Mouse (Mus musculus) heart, adult 9 months (tissue): ENCODE data around the gene Ltv1.

Experiments
- DNase-seq, 2 experiments: peaks; one replicate each; pipeline ENCODE4 v3.0.0; 2022; ENCODE audit warnings: low spot score in 2 of 2

Gene Ltv1

DNA sequence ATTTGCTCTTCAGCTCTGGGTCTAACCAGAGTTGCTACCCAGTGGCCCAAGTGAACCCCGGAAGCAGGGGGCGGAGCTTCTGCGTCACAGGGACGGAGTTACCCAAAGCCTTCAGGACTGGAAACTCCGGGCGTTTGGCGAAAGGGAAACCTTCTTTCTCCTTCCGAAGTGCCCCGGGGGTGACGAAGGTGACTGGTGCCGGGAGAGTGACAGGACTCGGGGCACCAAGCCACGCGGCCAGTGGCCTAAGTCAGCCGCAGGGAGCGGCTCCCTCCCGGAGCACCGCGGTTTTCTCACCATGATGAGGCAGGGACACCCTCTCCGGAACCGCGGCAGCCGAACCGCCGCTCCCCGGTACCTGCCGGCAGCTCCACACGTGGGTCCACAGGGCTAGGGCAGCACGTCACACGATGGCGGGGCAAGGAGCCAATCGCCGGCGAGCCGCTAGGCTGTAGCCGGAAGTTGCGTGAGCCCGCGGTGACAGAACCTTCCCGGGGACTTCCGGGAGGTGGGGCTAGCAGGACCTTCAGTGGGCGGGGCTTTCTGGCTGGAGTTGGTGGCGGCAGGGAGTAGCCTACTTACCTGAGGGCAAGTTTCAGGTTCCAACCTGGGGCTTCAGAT is at the start of gene Ltv1:
Ltv1 (minus strand) TSS at position 438 of the 621 bp plus-strand sequence.
- peak; percentile 94 for DNase-seq

DNA sequence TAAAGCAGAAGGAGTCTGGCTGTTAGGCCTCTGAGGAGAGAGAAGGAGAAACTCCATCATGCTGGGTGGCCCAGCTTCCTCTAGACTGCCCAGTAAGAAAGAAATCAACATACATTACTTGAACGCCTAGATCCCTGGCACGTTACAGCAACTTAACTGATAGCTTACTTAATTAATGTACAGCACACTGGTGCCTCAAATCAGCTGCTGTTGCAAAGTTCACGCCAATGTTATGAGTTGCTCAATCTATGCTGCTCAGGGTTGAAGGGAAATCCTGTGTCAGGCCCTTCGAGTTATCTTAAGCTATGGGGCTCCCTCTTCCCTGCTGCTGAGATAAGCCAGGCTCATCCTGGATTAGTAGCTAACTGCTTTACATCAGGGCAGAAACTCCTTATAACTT is 47.5 kb upstream of the Ltv1 start:
- no peak for DNase-seq

DNA sequence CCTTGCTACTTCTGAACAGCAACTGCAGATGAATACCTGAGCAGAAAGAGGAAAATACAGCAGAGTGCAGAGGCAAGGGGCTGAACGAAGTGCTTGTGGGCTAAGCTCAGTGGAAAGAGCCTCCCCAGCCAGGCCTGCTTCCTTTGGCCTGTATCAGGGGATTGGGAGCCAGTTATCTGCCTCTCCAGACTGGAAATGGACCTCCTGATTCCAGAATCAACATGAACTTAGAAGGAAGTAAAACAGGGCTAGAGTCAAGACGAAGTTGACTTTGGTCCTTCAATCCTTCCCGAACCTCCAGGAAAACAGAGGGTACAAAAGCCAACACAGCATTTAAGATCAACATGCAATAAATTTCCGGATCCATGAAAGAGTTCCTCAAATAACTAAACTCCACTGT is 45.2 kb upstream of the Ltv1 start:
- peak; percentile 12 to 14 for DNase-seq

DNA sequence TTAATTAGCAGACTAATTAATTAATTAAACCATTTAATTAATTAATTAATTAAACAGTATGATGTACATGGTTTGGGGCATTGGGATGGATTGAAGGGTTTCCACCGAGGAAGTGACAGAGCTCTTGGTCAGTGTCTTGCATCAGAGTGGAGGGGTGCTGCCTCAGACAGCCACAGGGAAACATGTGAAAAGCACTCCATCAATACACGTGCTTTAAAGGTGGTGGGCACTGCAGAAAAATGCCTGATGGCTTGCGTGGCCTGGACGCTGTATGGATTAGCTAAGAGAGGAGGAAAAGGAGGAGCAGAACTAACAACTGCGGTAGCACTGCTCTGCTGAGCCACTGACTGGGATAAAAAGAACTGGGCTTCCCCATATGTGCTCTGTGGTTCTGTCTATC is 43.9 kb upstream of the Ltv1 start:
- DNase-seq, result no peak

DNA sequence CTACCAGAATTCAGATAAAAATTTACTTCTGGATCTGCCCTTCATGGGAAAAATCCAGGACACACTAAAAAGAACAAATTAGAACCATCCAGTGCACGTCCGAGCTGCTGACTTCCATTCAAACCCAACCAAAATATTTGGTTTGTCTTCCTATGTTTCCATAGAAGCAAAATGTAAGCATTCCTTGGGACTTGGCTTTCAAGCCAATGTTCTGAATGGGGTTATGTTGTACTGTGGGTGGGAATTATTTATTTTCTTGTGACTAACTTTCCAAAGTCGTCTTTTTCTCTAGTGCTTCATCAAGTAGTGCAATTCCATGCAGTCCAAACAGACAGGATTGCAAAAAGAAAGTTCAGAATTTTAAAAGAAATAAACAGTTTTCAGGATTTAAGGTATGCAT is 41.5 kb upstream of the Ltv1 start:
- DNase-seq, result no peak

DNA sequence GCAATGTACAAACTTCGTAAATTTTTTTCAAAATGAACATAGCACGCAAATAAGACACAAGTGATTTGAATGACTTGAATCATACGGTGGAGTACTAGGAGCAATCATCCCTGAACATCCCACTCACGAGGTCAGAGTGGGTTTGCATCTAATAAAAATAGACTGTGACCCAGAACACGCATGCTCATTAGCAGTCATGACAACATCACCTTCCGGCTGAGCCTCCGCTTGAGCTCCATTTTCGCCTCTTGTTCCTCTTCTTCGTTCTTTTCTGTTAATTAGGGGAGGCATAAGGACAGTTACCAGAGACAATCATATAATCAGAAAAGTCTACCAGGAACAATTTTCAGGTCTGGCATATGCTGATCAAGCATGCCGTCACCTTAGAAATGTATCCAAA is 41.0 kb upstream of the Ltv1 start:
- no peak for DNase-seq

DNA sequence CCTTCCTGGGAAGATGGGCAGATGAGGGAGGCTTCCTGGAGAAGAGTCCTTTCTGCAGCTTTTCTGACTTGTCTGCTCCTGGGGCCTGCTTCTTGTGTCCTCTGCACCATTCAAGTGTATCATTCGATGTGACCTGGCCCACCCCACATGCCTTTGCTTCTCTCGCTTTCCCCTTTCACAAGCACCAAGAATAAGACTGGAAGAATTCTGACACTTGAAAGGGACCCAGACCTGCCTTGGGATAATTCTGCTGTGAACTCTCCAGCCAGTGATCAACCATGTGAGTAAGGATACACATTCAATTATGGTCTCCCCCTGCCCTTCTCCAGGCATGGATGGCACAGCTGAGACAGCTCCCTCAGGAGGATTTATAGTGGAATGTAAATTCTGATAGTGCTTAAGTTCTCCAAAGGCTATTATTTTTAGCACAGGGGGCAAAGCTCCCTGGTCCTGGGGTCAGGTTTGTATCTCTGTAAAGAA is 40.2 kb upstream of the Ltv1 start:
- DNase-seq, result no peak

DNA sequence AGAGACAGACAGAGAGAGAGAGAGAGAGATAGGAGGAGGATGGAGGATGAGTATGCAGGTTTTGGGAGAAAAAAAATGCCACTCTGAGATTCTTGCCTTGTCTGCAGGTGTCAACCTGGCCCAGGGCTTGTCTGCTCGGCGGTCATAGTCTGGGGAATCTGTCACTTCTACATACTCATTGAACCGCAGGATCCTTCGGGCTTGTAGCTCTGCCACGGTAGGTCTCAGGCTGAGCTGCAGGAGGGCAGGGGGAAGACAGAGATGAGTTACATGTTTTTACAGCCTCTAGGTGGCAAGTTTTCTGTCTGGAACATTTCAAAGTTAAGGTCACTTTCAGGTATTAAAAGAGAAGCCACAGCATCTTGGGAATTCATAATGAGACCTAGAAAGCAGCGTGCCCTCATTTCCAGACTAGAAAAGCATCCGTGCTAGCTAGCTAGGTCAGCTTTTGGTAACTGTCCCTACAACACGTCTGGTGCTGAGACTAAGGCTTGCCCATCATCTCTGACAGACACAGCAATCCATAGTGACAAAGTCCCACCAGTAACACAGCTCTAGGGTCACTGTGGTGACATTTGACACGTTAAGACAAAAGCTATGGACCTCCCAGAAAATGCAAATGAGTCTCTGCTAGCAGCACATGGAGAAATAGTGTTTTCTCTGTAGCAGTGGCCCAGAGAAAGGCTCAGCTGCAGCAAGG is 39.6 kb upstream of the Ltv1 start:
- no peak for DNase-seq

DNA sequence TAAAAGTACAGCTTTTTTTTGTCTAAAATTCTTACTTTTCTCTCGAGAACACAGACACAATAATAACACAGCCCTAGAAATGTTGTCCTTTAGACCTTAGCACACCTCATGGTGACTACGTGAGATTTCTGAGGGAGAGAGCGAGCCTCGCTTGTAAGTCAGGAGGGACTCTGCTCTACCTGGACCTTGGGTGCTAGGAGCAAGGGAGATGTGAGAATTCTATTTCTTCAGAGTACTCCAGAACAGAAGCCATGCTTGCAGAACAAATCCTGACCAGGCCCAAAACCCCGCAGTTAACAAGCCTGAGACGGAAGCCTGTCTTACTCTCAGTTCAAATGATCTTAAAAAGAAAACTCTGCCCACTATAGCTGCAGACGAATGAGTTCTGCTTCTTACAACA is 37.7 kb upstream of the Ltv1 start:
- DNase-seq, result no peak

DNA sequence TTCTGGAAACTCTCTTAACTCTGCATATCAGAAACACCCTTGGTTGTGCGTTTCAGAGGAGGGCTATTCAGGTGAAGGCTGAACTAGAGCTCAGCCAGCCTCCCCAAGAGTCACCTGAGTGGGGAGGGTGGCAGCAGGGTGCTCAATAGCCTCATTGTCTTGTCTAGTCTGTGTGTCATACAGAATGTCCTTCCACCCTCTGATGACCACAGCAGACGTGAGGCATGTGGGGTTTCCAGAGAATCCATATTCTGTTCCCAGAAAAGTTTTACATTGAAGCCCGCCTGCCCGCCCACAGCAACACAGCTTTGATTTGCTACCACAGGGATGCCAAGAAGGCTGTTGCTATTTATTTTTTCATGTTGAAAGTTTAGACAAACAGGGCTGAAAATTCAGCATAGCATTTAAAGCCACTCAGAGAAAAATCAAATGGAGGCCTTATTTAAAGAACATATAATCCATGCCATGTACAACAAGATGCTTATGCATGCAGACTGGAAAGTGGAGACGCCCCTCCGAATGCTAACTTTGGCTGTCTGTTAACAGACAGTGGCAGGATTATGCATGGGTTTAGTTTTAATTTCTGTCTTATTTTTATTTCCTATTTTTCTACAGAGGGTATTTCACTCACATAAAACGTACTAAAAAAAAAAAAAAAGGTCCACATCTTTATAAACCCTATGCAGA is 32.6 kb upstream of the Ltv1 start:
- DNase-seq, result no peak

DNA sequence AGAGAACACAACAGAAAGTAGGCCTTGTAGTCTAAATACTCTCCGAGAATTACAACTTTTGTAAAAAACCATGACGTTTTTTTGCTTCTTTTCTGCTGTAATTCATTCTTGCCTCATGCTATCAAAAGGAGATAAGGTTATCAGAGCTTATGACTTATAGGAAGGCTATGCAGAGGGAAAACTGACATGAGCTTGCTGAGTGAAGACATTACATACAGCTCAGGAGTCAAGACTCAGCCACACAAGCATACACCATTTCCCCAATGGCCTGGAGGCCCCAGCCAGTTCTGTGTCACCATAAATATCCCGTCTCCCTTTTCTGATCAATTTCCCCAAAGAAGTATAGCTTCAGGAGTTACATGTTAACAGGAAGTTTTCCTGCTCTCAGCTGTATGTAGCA is 29.2 kb upstream of the Ltv1 start:
- DNase-seq, result no peak

DNA sequence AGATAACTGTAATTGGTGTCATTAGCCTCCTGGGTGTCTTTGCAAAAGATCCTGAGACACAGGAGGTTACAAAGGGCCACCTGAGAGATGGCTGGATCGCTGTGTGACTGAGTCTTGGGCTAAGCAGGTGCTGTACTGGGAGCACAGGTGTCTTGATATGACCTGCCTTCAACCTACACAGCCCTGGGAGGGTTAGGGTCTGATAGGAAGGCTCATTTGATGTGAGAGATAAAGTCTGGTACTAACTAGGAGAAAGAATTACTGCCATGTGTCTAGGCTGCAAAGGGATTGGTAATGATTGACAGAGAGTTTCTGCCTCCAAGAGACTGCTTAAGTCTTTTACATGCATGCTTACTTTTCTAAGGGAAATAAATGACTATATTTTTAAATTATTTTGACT is 27.1 kb upstream of the Ltv1 start:
- DNase-seq, result no peak

DNA sequence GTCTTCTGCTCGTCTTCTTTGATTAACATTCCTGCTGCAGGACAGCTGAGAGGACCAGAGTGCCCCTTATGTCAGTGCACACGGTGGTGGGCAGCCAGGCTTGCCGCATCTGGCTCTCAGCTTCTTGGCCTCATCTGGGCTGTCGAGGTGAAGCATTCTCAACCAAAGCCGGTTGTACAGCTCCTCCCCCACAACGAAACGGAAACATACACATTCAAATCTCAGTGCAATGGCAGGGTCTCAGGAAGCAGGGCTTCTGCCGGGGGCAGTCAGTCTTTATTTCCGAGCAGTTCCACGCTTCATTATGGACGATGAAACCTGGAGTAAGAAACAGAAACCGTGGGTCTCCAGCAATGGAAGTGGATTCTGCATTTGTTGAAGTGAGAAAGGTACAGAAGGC is 21.0 kb upstream of the Ltv1 start:
- no peak for DNase-seq

DNA sequence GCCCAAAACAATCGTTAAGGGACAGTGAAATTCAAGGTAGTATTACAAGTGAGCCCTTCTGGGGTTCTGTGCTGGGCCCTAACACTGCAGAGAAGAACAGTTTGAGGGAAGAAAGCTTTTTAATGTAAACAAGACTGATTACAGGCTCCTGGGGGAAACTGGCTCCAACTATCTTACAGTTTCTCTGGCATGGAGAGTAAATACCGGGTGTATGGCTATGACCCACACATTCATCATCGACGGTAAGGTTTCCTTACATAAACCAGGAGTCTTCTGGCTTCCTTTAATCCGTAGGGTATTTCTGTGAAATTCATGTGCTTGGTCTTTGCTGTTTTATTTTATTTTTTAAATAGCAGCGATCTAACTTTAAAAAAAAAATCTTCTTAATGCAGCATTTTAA is 19.9 kb upstream of the Ltv1 start:
- DNase-seq, result no peak

DNA sequence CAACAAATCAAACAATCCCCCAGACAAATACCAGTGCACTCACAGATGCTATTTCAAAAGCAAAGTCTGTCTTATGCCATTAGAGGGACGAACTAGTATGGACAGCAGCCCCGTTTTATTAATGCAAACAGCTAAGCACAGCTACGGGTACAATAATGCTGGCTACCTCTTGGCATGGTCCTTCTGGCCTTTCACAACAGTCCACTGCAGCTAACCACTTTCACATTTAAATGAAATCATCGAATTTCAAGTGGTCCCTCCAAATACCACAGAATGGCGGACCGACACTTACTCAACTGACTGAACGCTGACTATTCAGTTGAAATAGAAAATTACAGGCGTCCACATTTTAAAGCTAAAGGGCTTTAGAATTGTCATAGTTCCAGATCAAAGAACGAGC is 19.4 kb upstream of the Ltv1 start:
- no peak for DNase-seq

DNA sequence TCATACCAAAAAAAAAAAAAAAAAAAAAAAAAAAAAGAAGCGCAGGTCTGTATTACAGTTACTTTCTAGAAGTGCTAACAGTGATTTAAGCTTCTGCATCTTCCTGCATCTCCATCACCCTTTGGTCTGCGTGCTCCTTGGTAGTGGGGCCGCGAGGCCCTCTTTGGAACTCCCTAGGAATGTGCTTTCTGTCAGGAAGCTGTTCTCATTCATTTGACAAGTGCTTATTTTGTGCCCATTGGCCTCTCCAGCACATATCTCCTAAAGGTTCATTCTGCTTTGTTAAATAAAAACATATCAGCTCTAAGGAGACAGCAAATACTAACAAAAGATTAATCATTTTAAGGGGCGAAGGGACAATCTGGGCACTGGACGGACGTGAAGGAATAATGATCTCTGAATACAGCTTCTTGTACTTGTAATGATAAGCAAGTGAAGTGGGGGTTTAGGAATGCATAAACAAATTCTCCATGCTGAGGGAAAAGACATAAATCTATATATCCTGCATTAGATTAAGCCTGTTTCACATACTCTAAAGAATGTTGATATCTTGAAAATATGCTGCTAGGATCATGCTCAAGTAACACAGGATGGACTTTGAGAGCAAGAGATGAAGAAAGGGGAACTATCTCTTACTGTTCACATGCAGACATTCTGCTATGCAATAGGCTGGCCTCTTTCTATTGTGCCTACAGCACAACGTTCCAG is 17.1 kb upstream of the Ltv1 start:
- DNase-seq, result no peak

DNA sequence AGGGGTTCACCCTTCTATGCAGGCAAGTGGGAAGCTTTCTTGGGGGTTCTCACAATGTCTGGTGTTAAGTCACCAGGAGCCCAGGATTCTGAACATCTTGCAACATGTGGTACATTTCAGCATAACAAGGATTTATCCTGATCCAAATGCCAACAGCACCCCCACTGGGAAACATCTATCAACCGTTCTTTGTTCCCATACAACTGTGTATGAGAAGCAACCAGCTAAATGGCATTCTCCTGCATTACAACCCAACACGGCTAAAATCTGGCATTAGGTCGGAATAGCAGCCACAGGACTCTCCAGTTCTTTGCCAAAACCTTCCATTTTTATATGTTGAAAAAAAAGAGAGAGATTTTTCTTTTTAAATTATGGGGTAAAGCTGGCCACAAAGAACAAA is 16.5 kb upstream of the Ltv1 start:
- DNase-seq, result no peak

DNA sequence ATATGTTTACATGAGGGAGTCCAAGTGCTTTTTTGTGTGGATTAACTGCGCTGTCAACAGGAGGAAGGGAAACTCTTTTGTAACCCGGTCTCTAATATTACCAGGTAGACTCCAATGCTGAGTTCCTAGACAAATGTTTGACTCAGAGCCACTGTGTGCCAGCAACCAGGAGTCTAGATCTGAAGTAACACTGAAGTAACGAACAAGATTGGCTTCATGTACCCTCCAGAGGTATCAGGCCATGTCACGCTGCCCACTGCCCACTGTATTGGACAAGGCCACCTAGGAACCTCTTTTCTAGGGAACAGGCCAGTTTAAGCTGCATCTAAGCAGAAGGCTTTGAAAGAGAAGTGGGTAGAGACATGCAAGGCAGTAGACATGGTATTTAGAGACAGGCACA is 16.1 kb upstream of the Ltv1 start:
- DNase-seq, result no peak

DNA sequence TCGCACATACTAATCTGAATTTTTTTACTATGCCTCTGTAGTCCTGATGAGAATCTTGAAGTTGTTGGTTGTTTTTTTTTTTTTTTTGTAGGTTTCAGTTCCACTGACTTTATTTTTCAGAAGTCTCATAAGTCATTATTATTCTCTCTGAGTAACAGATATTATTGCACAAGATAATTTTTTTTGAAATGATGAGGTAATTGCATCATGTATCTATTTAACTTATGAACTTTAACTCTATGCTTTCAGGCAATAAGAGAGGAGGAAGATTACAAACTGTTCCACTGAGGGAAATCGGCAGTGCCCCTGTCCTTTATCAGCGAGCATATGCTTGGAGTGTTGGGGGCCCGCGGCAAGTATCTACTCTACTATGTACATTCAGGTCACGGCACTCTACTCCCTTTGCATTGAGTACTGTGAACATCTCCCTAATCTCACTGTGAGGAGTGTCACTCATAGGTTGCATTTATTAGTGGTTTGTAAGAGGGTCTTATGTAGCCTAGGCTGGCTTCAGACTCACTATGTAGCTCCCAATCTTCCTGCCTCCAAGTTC is 8.8 kb upstream of the Ltv1 start:
- DNase-seq, result no peak

DNA sequence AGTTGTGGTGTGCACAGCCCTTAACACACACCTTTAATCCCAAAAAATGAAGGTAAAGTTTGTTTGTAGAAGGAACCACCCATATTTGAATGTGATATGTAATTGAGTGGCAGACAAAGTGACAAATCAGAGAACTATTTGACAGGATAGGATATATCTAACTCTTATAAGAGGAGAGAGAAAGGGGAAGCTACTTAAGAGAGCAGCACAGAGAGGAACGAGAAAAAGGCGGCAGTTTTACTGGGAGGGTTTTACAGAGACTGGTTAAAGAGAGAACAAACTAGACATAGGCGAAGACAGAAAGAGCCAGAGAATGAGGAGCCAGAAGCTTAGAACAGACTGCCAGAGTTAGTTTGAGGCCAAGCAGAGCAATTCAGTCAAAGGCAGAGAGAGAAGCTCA is 7.9 kb upstream of the Ltv1 start:
- no peak for DNase-seq

DNA sequence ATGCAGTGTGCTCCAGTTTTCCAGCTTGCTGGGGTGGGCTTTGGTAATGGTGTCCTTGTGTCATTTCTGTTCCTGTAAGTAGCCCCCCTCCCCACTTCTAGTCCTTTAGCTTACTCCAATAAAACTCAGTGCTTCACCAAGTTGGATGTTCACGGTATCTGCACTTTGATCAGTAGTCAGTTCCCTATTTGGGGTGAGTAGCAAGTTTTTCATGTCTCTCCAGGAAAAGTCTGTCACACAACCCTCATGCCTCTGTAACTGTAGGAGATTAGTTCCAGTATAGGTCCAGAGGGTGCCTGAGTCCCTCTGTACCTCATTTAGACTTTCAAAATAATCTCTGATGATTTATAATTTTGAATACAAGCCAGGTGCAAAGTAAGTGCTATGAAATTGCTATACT is 6.3 kb upstream of the Ltv1 start:
- DNase-seq, result no peak

DNA sequence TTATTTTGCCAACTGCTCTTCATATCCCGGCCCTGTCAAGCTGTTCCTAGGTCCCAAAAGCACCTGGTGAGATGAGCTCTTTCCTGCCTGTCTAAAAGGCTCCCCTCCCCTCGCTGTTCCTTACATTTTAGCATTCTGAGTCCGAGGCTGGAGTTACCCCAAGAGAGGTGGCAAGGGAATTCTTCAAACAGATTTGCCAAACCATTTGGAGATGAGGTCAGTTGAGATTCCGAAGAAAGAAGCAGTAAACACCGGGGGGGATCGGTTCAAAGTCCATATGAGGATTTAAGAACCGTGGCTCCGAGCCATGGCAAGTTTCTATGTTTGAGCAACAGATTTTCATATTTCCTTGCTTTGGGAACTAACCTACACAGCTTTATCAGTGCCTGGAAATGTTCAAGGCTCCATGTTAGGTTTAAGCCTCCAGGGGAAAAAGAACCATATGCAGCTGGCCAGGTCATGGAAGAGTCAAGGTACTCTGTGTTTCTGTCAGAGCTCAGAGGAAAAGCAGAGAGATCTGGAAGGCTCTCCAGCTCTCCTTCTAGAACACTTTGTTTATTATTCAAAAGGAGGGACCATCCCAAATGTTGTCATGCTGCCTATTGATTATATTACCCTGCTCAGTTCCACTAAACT is 4.0 kb upstream of the Ltv1 start:
- no peak for DNase-seq
